Mouse (Mus musculus) cerebellum, postnatal 25 days (tissue): ENCODE measurements at regions not wholly inside any gene's neighbourhood (a gene's known extent, or its start where the extent isn't known, plus 50 kb on each side); places are given as distances from the start of the nearest gene placed in this dataset.

Experiments used
- DNase-seq, 2 experiments: peaks; one replicate each; pipeline ENCODE4 v3.0.0; 2021; ENCODE audit warnings: mixed read lengths in 2 of 2

DNA sequence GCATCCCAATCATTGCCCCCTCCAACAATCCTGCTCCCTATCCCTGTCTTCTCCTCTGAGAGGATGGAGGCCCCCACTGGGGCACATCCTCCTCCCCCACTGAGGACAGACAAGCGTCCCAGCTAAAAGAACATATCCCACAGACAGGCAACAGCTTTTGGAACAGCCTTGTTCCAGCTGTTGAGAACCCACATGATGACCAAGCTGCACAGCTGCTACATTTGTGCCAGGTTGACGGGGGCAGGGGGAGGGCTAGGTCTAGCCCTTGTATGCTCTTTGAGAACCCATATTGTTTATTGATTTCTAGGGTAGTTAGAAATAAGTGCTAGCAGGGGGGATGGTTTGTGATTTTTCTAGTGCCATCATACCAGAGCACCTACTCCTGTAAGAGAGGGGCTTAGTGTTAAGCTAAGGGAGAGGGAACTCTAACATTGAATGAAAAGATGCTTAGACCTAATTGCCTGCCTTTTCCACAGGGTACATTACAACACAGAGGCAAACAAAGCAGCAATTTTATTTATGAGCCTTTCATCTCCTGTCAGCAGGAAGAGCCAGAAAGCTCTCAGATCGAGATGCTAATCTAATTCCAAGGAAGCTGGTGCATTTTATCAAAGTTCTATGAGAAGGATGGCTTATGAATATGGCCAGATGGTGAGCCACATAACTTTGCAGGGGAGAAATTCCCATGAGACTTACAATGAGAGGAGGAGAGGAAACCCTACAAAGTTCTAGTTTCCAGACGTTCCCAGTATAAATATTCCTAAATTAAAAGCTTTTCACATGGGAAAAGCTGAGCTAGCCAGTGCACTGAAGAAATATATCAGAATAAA lies 137.6 kb upstream of the Zpld1 start:
- DNase-seq = no peak

DNA sequence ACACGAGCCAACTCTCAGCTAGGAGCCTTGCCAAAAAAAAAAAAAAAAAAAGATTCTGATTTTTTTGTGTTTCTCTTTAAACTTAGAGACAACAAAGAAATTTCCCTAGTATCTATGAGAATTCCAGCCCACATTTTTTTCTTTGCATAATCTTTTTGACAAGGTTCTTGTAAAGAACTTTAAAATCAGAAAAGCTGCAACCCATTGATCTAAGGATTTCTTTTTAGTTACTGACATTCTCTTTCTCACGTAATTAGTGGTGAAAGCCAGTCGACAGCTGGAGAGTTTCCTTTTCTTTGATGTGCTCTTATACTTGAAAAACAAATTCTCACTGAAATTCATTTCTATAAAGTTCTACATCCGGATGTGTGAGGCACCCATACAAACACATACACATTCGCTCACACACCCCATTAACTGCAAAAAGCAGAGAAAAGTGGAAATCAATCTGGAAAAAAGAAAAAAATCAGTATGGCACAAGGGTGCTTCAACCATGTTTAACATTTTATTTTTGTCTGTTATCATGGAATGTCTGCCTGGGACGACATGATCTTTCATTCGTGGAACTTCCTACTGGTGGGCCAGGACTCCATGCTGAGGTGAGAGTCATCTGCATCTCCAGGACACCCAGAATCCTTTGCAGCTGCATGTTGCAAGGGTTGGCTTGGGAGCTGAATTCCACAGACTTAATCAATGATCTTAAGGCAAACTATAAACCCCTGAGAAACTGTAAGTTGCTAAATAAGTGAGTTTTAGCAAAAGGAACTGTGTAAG lies 124.0 kb upstream of the Zpld1 start:
- DNase-seq = no peak

DNA sequence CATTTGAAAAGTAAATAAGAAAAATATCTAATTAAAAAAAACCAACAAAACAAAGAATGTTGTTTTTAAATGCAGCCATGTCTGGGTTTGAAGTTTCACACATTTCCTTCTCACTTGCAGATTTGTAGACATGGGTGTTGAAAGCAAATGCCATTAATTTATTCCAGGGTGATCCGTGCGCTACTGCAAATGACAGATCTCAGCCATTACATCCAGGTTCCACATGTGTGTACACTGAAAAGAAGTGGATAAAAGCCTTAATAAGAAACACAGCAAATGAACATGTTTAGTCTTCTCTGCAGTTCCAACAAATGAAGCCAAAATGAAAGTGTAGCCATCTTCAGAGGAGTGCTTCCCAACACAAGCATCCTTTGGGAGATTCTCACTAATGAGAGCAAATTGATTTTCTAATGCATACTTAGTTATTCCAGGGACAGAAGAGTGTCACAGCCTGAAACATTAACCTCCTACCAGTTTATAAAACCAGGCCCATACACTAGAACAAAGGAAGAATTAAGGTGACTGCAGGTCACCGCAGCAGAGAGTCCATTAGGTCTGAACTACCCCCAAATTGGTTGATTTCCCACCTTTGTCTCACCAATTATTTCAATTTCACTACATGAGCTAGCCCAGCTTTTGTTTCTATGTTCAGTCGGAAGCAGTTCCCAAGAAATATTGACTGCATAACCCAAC lies 123.2 kb upstream of the Zpld1 start:
- DNase-seq = no peak

DNA sequence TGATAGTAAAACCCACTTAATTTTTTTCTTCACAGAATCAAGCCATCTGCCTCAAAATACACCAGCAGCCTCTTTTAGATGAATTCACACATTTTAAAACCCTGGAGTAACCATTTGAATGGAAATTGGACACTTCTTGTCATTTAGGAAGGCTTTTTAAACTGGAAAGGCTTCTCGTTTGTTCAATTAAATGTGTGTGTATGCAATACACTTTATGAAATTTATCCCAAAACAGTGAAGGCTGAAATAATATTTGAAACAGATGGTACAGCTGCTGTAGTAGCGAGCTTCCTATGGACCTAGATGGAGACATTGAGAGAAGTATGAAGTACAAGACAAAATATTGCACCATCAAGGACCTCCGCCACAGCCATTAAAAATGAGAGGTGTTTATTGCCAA lies 121.1 kb upstream of the Zpld1 start:
- DNase-seq = no peak

- DNase-seq = no peak
Observed at GRCm38 (mm10) chr16:55400818-55401217, 103.0 kb upstream of the Zpld1 start.

DNA sequence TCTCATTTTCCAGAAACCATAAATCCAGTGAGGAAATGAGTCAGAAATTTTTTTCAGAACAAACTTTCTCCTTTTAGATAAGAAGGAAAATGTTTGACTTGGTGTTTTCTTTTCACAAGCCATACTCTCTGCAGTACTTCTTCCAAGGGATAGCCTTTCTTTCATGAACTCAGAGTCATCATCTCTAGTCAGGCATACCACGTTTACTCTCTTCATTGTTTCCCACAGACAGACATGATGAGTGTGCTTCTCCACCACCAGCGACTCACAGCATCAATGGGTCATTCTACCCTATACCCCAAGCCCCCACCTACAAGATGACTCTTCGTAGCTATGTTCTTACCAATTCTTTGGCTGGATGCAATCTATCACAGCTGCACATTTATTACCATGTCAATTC lies 97.1 kb upstream of the Zpld1 start:
- no peak for DNase-seq

DNA sequence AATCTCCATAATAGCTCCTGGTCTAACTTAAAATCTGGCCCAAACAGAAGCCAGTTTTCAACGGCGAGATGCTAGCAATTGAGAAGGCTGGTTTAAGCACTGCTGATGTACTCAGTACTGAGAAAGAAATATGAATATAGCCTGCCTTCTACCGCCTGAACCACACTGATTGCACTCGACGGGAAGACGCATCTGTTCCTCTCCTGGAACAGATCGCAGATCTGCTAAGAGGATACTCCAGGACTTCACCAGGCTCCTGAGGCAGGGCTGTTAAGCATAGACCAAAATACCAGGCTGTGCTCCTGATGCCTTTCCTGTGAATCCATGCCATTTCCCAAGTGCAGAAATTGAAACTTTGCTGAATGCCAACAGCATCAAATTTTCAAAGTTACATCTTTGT lies 92.6 kb upstream of the Zpld1 start:
- no peak for DNase-seq

GRCm38 (mm10) chr16:55379996-55380395 lies 82.2 kb upstream of the Zpld1 start:
- DNase-seq = no peak

DNA sequence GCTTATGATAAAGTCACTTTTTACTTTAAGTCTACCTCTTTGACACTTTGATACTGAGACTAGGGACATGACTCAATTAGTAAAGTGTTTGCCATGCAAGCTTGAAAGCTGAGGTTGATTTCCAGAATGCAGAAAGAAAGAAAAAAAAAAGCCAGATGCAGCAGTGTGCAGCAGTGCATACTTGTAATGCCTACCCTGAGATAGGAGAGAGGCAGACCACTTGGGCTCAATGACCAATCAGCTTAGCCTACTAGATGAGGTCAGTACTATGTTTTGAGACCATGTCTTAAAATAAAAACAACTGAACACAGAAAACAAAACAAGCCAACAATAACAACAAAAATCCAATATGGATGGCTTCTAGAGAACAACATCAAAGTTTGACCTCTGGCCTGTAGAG lies 81.4 kb upstream of the Zpld1 start:
- DNase-seq = no peak

- DNase-seq = no peak
Observed at GRCm38 (mm10) chr16:55378701-55379100, 80.9 kb upstream of the Zpld1 start.

GRCm38 (mm10) chr16:55375922-55376321 lies 78.1 kb upstream of the Zpld1 start:
- no peak for DNase-seq

DNA sequence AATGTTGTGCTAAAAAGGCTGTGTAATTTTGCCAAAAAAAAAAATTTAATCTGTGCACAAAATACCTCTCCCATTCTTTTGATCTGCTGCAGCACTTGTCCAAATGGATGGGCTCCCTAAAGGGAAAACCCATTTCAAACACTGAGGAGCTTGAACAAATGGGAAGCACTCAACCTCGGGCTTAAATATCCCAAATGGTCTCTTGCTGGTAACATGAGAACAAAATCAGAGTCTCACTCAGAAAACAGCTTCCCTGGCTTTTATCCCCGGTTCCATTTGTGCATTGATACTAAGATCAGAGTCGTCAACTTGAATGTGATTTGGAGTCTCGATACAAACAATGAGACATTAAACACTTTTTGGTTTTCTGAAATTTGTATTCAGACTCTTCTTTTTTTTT lies 59.9 kb upstream of the Zpld1 start:
- no peak for DNase-seq

GRCm38 (mm10) chr16:55356097-55356496 lies 58.3 kb upstream of the Zpld1 start:
- DNase-seq = no peak
